Mouse (Mus musculus): ENCODE data around the gene Blvrb. TPM values are rescaled to one million over a fixed set of nuclear protein-coding genes. Genes with fewer than 3 reads are reported as not detected.

Gene Blvrb
- total RNA-seq, 1 experiment from 2014 or later, result 32.1 TPM

- ATAC-seq (ENCODE audit: extremely low read depth, insufficient number of reproducible peaks, low FRiP score, poor library complexity, severe bottlenecking), result no peak
Measured at GRCm38 (mm10) chr7:27501620-27502019, 53.8 kb downstream of the Blvrb start.

GRCm38 (mm10) chr7:27506765-27507370 is 59.1 kb downstream of the Blvrb start:
- ATAC-seq (ENCODE audit: extremely low read depth, insufficient number of reproducible peaks, low FRiP score, poor library complexity, severe bottlenecking), result no peak

GRCm38 (mm10) chr7:27507711-27508647 is 60.2 kb downstream of the Blvrb start:
- ATAC-seq (ENCODE audit: extremely low read depth, insufficient number of reproducible peaks, low FRiP score, poor library complexity, severe bottlenecking), result peak; percentile 88

GRCm38 (mm10) chr7:27508648-27509005 is 60.8 kb downstream of the Blvrb start:
- ATAC-seq (ENCODE audit: extremely low read depth, insufficient number of reproducible peaks, low FRiP score, poor library complexity, severe bottlenecking), result peak; percentile 64

GRCm38 (mm10) chr7:27510809-27511208 is 63.0 kb downstream of the Blvrb start:
- no peak for ATAC-seq (ENCODE audit: extremely low read depth, insufficient number of reproducible peaks, low FRiP score, poor library complexity, severe bottlenecking)

GRCm38 (mm10) chr7:27514961-27515360 is 67.2 kb downstream of the Blvrb start:
- ATAC-seq (ENCODE audit: extremely low read depth, insufficient number of reproducible peaks, low FRiP score, poor library complexity, severe bottlenecking), result no peak

Other genes with a start within 250 kb of the Blvrb start
- gene Itpkc, start 219.3 kb upstream of the Blvrb start, total RNA-seq (2017), result 12.0 and 13.1 TPM in 2 replicates
- gene Coq8b, start 215.0 kb upstream of the Blvrb start, total RNA-seq (2017), result 29.5 and 32.5 TPM in 2 replicates
- gene Numbl, start 189.5 kb upstream of the Blvrb start, total RNA-seq (2017), result 0.86 and 2.7 TPM in 2 replicates
- 0.12 TPM in 1 of 2 replicates, not detected in the other for gene Ltbp4, start 110.3 kb upstream of the Blvrb start, total RNA-seq (2017)
- gene Shkbp1, start 92.0 kb upstream of the Blvrb start, total RNA-seq (2017), result 56.8 and 69.9 TPM in 2 replicates
- gene Gm20479, start 90.6 kb upstream of the Blvrb start, total RNA-seq (2017), result not detected in 2 replicates
- gene Sptbn4, start 292 bp upstream of the Blvrb start, total RNA-seq (2017), result 0.37 TPM in 1 of 2 replicates, not detected in the other
- gene Sertad3, start 25.8 kb downstream of the Blvrb start, total RNA-seq (2017), result 32.0 and 39.3 TPM in 2 replicates
- 32.6 and 38.4 TPM in 2 replicates for gene Sertad1, start 38.9 kb downstream of the Blvrb start, total RNA-seq (2017)
- 0.35 and 0.61 TPM in 2 replicates for gene Prx, start 51.3 kb downstream of the Blvrb start, total RNA-seq (2017)
- gene Hipk4, start 75.3 kb downstream of the Blvrb start, total RNA-seq (2017), result not detected in 2 replicates
- 20.7 and 24.3 TPM in 2 replicates for gene Pld3, start 105.2 kb downstream of the Blvrb start, total RNA-seq (2017)
- gene 2310022A10Rik, start 105.3 kb downstream of the Blvrb start, total RNA-seq (2017), result 7.0 and 8.7 TPM in 2 replicates
- gene Akt2, start 143.6 kb downstream of the Blvrb start, total RNA-seq (2017), result 175 and 194 TPM in 2 replicates
- not detected in 2 replicates for gene Ttc9b, start 205.9 kb downstream of the Blvrb start, total RNA-seq (2017)
- gene Map3k10, start 226.6 kb downstream of the Blvrb start, total RNA-seq (2017), result 3.7 and 7.2 TPM in 2 replicates
- gene Zfp607b, start 241.4 kb downstream of the Blvrb start, total RNA-seq (2017), result 1.7 and 6.6 TPM in 2 replicates